Mouse (Mus musculus) bone marrow, adult 2 months (tissue): ENCODE data around the gene Dcaf11. TPM values are rescaled to one million over a fixed set of nuclear protein-coding genes. Genes with fewer than 3 reads are reported as not detected.

Experiments
- H3K27ac ChIP-seq: fragments of 200-500 bp; 2 replicates; pipeline ENCODE4 v1.5.1; 2012; ENCODE audit warnings: low read depth, mild to moderate bottlenecking, control low read depth, inconsistent platforms, low read length; ENCODE audit not compliant: control insufficient read depth, poor library complexity, insufficient read depth
- H3K4me1 ChIP-seq: fragments of 200-500 bp; 2 replicates; pipeline ENCODE4 v1.6.1; 2011; ENCODE audit warnings: low read length; ENCODE audit not compliant: control insufficient read depth, insufficient read depth
- H3K4me3 ChIP-seq: fragments of 200-500 bp; replicated peaks from 2 replicates; pipeline ENCODE3; 2011; ENCODE audit warnings: mild to moderate bottlenecking, low read depth, low read length, control low read depth; ENCODE audit not compliant: control insufficient read depth
- CTCF ChIP-seq: fragments of 200-500 bp; IDR thresholded peaks from 2 replicates; pipeline ENCODE4 v1.5.1; 2011; ENCODE audit warnings: low read length, control low read depth; ENCODE audit not compliant: control insufficient read depth, insufficient read depth
- POLR2A ChIP-seq: fragments of 200-500 bp; IDR thresholded peaks from 2 replicates; pipeline ENCODE4 v1.6.1; 2011; ENCODE audit warnings: low read depth, mild to moderate bottlenecking, control low read depth, low read length, borderline replicate concordance; ENCODE audit not compliant: control insufficient read depth
- WGBS: fragments of 180-500 bp; shearing (Covaris S2); methylation state at CpG from one replicate; pipeline ENCODE4 v1.1.7; 2018; 5-methylcytosine and 5-hydroxymethylcytosine counted together
- polyA plus RNA-seq: library from polyadenylated mRNA; stranded (reverse); fragments of >200 nt; gene quantifications from 2 replicates; pipeline ENCODE4 v1.2.4, GENCODE M21; 2011; ENCODE audit warnings: low replicate concordance; ENCODE audit not compliant: missing spikeins, insufficient read depth, insufficient read length

The Dcaf11 gene
- polyA plus RNA-seq, 1 experiment = 42.3 TPM

- H3K4me3 ChIP-seq = peak within 1 kb of the TSS; percentile 96
- peak within 1 kb of the TSS; percentile 96 for H3K27ac ChIP-seq
- under 1% methylated on average over 22 of the region's 22 CpGs for whole genome bisulfite sequencing
- no peaks in the 10 kb centered on the region; the same call in 1 of the 2 replicates for H3K4me1 ChIP-seq
- TF ChIP-seq CTCF = no peak
- no peak for TF ChIP-seq POLR2A
Measured at GRCm38 (mm10) chr14:55590748-55591330, 31.0 kb downstream of the Dcaf11 start, which contains the start of gene Psme2. Gene Psme2, minus strand, starts transcription at chr14:55591113.

- peak within 1 kb of the TSS; percentile 96 for H3K27ac ChIP-seq
- H3K4me1 ChIP-seq = no peaks in the 10 kb centered on the region; the same call in 1 of the 2 replicates
- TF ChIP-seq CTCF (no peak), POLR2A (peak; percentile 60; the same call in 1 of the 2 replicates)
- WGBS = under 1% methylated on average over 33 of the region's 33 CpGs
- peak within 1 kb of the TSS; percentile 96 for H3K4me3 ChIP-seq
Measured at GRCm38 (mm10) chr14:55591331-55591891, 31.6 kb downstream of the Dcaf11 start, which contains the start of gene Rnf31. Gene Rnf31, plus strand, starts transcription at chr14:55591708.

GRCm38 (mm10) chr14:55592226-55592625, 32.4 kb downstream of the Dcaf11 start:
- Histone ChIP-seq H3K4me3 (peak overlapping the region; percentile 96), H3K4me1 (no peaks in the 10 kb centered on the region; the same call in 1 of the 2 replicates), H3K27ac (peak overlapping the region; percentile 96)
- 3% methylated on average over 16 of the region's 16 CpGs for WGBS
- TF ChIP-seq CTCF (no peak), POLR2A (no peak)

- Histone ChIP-seq H3K4me3 (no peak overlapping the region), H3K27ac (no peak overlapping the region), H3K4me1 (no peaks in the 10 kb centered on the region; the same call in 1 of the 2 replicates)
- no peak for TF ChIP-seq CTCF
- TF ChIP-seq POLR2A = no peak
- WGBS = 92% methylated on average over 13 of the region's 13 CpGs
Measured at GRCm38 (mm10) chr14:55596036-55596690, 36.4 kb downstream of the Dcaf11 start.

GRCm38 (mm10) chr14:55598521-55599390, 39.0 kb downstream of the Dcaf11 start:
- Histone ChIP-seq H3K4me3 (no peak overlapping the region), H3K4me1 (peaks cover 3% of the 10 kb centered on the region; the same call in 1 of the 2 replicates), H3K27ac (no peak overlapping the region)
- WGBS = 93% methylated on average over 21 of the region's 21 CpGs
- TF ChIP-seq POLR2A = no peak
- TF ChIP-seq CTCF = no peak

GRCm38 (mm10) chr14:55603271-55603632, 43.4 kb downstream of the Dcaf11 start, which contains the start of gene Irf9:
Gene Irf9, plus strand, starts transcription at chr14:55603571.
- 38% methylated on average over 7 of the region's 7 CpGs for WGBS
- no peak for TF ChIP-seq CTCF
- TF ChIP-seq POLR2A = no peak
- peak within 1 kb of the TSS; percentile 95 for H3K27ac ChIP-seq
- H3K4me3 ChIP-seq = peak within 1 kb of the TSS; percentile 77
- H3K4me1 ChIP-seq = peaks cover 7% of the 10 kb centered on the region; the same call in 1 of the 2 replicates

GRCm38 (mm10) chr14:55603633-55604576, 44.1 kb downstream of the Dcaf11 start:
- Histone ChIP-seq H3K4me3 (peak overlapping the region; percentile 77), H3K27ac (peak overlapping the region; percentile 95), H3K4me1 (peaks cover 7% of the 10 kb centered on the region; the same call in 1 of the 2 replicates)
- WGBS = under 1% methylated on average over 19 of the region's 19 CpGs
- TF ChIP-seq CTCF = peak; percentile 98
- TF ChIP-seq POLR2A = peak; percentile 47
